Mouse (Mus musculus) intestine, embryonic 15.5 days (tissue): ENCODE data around the gene Stambpl1. TPM values are rescaled to one million over a fixed set of nuclear protein-coding genes. Genes with fewer than 3 reads are reported as not detected.

ENCODE experiments used
- ATAC-seq: fragments of 200-750 bp; cut with Nextera tagmentation; 2 replicates; pipeline ENCODE4 v1.8.0; 2017; ENCODE audit warnings: moderate TSS enrichment, moderate library complexity
- H3K27ac ChIP-seq: fragments of 300-500 bp; sonication (generic); 2 replicates; pipeline ENCODE4 v1.5.1; 2015; ENCODE audit warnings: mild to moderate bottlenecking, inconsistent platforms
- H3K27me3 ChIP-seq: fragments of 300-500 bp; sonication (generic); replicated peaks from 2 replicates; pipeline ENCODE4 v1.6.1; 2015; ENCODE audit warnings: inconsistent platforms
- H3K36me3 ChIP-seq: fragments of 300-500 bp; sonication (generic); 2 replicates; pipeline ENCODE4 v1.6.1; 2015; ENCODE audit warnings: inconsistent platforms
- H3K4me1 ChIP-seq: fragments of 300-500 bp; sonication (generic); replicated peaks from 2 replicates; pipeline ENCODE4 v1.6.1; 2015; ENCODE audit warnings: inconsistent platforms
- H3K4me2 ChIP-seq: fragments of 300-500 bp; sonication (generic); replicated peaks from 2 replicates; pipeline ENCODE4 v1.6.1; 2015; ENCODE audit warnings: mild to moderate bottlenecking, inconsistent platforms
- H3K4me3 ChIP-seq: fragments of 300-500 bp; sonication (generic); replicated peaks from 2 replicates; pipeline ENCODE4 v1.5.1; 2015; ENCODE audit warnings: inconsistent platforms
- H3K9ac ChIP-seq: fragments of 300-500 bp; sonication (generic); 2 replicates; pipeline ENCODE4 v1.6.1; 2015; ENCODE audit warnings: inconsistent platforms
- H3K9me3 ChIP-seq: fragments of 300-500 bp; sonication (generic); 2 replicates; pipeline ENCODE4 v1.6.1; 2016; ENCODE audit warnings: inconsistent platforms
- WGBS: fragments of 180-500 bp; shearing (Covaris S2); methylation state at CpG from one replicate; pipeline ENCODE4 v1.1.7; 2015; 5-methylcytosine and 5-hydroxymethylcytosine counted together
- polyA plus RNA-seq: library from polyadenylated mRNA; unstranded; fragments of >200 nt; fragmentation: Nextera tagmentation; extraction: Ambion mirVana; gene quantifications from 2 replicates; pipeline ENCODE4 v1.2.1, GENCODE M21; 2015

Gene Stambpl1
- polyA plus RNA-seq, 1 experiment from 2014 or later: 19.6 TPM

DNA sequence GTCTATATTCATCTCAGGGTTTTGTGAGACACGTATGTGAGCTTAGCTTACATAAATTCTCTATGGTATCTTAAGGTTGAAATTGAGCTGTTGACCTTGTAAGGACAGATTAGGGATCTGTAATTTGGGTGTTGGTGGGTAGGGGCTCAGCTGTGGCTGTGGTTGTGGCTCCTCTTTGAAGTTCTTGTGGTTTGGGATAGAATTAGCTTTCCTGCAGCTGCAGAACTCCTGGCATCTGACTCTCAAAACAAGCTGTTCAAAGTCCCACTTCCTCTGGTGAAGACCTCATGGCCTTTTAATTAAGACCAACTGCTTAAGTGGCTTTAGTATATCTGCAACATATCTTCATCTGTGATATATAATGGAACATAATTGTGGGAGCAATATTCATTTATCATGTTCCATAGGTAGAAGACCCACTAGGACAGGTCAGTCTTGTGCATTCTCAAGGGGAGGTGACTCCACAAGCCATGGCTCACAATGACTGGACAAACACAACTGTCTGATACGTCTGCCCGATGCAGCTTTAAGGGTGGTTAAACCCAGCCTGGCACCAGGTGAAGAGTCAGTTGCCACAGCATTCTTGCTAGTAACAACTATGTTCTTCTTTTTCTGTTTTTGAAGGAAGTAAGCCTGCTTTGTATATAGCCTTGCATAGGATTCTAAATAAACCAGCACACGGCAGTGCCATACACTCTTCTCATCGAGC is 27.4 kb downstream of the Stambpl1 start:
- Histone ChIP-seq H3K9me3 (no peaks in the 10 kb centered on the region), H3K9ac (no peak overlapping the region), H3K4me1 (no peaks in the 10 kb centered on the region), H3K4me2 (no peak overlapping the region), H3K27ac (no peak overlapping the region), H3K27me3 (no peaks in the 10 kb centered on the region), H3K4me3 (no peak overlapping the region), H3K36me3 (no peaks in the 10 kb centered on the region)
- 84% methylated on average over 5 of the region's 5 CpGs for WGBS
- ATAC-seq: no peak

DNA sequence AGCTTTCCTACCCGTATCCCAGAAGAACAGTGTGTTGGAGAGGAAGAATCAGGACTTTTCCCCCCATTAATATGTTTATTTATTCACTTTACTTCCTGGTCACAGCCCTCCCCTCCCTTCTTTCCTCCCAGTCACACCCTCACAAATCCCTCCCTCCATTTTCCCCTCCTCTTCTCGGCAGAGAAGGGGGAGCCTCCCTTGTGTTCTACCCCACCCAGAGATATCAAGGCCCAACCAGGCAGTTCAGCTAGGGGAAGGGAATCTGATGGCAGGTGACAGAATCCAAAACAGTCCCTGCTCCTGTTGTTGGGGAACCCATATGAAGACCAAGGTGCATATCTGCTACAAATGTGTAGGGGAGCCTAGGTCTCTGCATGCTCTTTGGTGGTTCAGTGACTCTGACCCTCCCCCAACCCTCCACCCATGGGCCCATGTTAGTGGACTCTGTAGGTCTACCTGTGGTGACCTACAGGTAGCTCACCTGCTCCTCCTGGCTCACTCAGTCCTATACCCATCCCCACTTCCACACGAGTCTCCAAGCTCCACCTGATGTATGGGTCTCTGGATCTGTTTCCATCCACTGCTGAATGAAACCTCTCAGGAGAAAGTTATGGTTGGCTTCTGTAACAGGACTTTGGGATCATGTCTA is 28.8 kb downstream of the Stambpl1 start:
- no peak overlapping the region for H3K4me2 ChIP-seq
- no peak overlapping the region for H3K9ac ChIP-seq
- no peak overlapping the region for H3K4me3 ChIP-seq
- no peak overlapping the region for H3K27ac ChIP-seq
- no peaks in the 10 kb centered on the region for H3K4me1 ChIP-seq
- 56% methylated on average over 3 of the region's 3 CpGs for WGBS
- peak; percentile 69; the same call in 1 of the 2 replicates for ATAC-seq
- no peaks in the 10 kb centered on the region for H3K36me3 ChIP-seq
- no peaks in the 10 kb centered on the region for H3K27me3 ChIP-seq
- no peaks in the 10 kb centered on the region for H3K9me3 ChIP-seq

DNA sequence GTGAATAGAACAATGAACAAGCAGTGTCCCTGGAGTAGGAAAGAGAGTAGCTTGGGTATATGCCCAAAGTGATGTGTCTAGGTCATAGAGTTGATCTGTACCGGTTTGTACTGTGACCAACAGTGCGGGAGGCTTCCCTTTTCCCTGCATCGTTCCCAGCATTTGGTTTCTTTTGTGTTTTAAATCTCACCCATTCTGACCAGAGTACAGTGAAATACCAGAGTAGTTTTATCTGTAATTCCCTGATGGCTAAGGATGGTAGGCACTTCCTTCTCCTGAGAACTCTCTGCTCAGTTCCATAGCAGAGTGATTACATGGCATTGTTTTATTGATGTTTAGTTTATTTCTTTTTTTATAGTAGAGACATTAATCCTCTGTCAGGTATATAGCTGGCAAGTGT is 30.8 kb downstream of the Stambpl1 start:
- no peak for ATAC-seq
- Histone ChIP-seq H3K4me1 (no peaks in the 10 kb centered on the region), H3K9me3 (no peaks in the 10 kb centered on the region), H3K27ac (no peak overlapping the region), H3K27me3 (no peaks in the 10 kb centered on the region), H3K4me3 (no peak overlapping the region), H3K36me3 (no peaks in the 10 kb centered on the region), H3K9ac (no peak overlapping the region), H3K4me2 (no peak overlapping the region)
- whole genome bisulfite sequencing: 87% methylated on average over 3 of the region's 3 CpGs

DNA sequence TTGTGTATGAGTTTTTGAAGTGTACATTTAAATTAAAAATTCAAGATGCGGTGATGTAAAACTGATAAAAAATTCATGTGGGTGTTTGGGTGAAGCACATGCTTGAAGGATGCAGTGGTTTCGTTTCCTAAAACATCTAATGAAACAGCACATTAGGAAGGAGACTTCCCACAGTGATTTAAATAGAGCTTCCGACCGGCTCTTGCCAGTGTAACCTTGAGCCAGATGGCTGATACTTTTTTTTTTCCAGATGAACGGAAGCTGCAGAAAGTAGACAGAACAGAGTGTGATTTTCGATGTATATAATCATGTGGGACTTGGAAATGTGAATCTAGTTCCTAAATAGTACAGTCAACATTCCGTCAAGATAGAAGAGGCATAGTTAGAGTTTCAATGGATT is 39.6 kb downstream of the Stambpl1 start:
- ATAC-seq: no peak
- no peak overlapping the region for H3K4me3 ChIP-seq
- no peaks in the 10 kb centered on the region for H3K9me3 ChIP-seq
- H3K4me1 ChIP-seq: no peaks in the 10 kb centered on the region
- H3K36me3 ChIP-seq: no peaks in the 10 kb centered on the region
- no peaks in the 10 kb centered on the region for H3K27me3 ChIP-seq
- no peak overlapping the region for H3K9ac ChIP-seq
- WGBS: 60% methylated on average over 7 of the region's 7 CpGs
- H3K4me2 ChIP-seq: no peak overlapping the region
- H3K27ac ChIP-seq: no peak overlapping the region

DNA sequence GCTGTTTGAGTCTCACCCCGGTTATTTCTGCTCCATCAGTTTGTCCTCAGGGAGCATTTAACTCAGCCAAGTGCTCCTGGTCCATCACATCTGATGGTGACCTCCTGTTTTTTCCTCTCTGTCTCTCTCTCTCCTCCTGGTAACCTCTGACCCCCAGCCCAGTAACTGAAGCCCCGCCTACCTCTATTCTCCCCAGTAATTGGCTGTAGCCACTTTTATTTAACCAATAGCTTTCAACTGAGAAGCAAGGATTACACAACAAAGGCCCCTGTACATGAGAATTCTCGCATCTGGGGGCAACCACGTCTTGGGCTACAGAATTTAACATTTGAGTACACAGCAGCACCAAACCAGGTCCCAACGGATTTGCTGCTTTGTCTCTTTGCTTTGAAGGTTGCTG is 40.3 kb downstream of the Stambpl1 start:
- WGBS: 74% methylated on average over 5 of the region's 5 CpGs
- Histone ChIP-seq H3K4me1 (no peaks in the 10 kb centered on the region), H3K36me3 (no peaks in the 10 kb centered on the region), H3K9me3 (no peaks in the 10 kb centered on the region), H3K9ac (no peak overlapping the region), H3K4me2 (no peak overlapping the region), H3K27me3 (no peaks in the 10 kb centered on the region), H3K27ac (no peak overlapping the region), H3K4me3 (no peak overlapping the region)
- no peak for ATAC-seq

DNA sequence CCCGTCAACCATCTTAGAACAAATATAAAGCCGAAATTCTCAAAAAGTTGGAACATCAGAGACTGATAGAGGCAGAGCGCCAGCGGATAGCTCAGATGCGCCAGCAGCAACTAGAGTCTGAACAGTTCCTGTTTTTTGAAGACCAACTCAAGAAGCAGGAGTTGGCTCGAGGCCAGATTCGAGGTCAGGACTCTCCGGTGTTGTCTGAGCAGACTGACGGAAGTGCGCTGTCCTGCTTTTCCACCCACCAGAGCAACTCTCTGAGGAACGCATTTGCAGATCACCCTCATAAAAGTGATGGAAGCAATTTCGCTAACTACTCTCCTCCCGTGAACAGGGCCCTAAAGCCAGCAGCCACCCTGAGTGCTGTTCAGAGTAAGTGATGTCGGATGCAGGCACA is 41.9 kb downstream of the Stambpl1 start:
- no peak overlapping the region for H3K4me2 ChIP-seq
- WGBS: 61% methylated on average over 14 of the region's 14 CpGs
- no peaks in the 10 kb centered on the region for H3K9me3 ChIP-seq
- H3K4me1 ChIP-seq: no peaks in the 10 kb centered on the region
- no peak overlapping the region for H3K4me3 ChIP-seq
- no peaks in the 10 kb centered on the region for H3K27me3 ChIP-seq
- ATAC-seq: no peak
- peaks cover 5% of the 10 kb centered on the region; the same call in 1 of the 2 replicates for H3K36me3 ChIP-seq
- no peak overlapping the region for H3K9ac ChIP-seq
- no peak overlapping the region for H3K27ac ChIP-seq

DNA sequence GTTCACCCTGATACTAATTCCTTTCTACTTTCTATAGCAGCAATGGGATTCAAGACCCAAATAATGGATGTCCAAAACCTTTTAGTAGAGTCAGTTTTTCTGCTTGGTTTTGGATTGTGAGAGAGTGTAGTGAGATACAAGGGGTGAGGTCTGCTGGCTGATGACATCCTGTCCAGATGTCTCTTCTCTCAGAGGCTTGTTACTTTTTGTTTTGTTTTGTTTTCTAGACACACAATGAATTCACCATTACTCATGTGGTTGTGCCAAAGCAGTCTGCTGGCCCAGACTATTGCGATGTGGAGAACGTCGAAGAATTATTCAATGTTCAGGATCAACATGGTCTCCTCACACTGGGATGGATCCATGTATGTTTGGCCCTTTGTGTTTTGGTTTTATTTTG is 44.0 kb downstream of the Stambpl1 start:
- Histone ChIP-seq H3K4me2 (no peak overlapping the region), H3K36me3 (peaks cover 12% of the 10 kb centered on the region; the same call in 1 of the 2 replicates), H3K9ac (no peak overlapping the region), H3K27ac (no peak overlapping the region), H3K4me1 (no peaks in the 10 kb centered on the region), H3K4me3 (no peak overlapping the region), H3K9me3 (no peaks in the 10 kb centered on the region), H3K27me3 (no peaks in the 10 kb centered on the region)
- WGBS: 76% methylated on average over 3 of the region's 3 CpGs
- ATAC-seq: no peak

DNA sequence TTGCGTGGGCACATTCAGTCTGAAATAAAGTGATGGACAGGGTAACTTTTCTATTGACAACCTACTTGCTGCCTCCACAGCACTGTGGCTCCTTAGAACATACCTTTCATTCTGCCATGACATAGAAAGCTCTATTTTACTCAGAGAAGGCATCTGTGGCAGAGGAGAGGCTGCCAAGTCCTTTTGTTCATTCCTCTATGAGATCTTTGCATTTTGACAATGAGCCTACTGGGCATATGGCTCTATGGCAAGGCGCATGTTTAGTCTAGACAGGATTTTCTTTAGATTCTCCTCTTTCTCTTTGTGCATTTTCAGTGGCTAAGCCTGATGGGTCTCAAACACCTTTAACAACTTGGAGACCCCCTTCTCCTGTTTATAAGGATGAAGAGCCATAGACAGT is 45.7 kb downstream of the Stambpl1 start:
- Histone ChIP-seq H3K4me2 (no peak overlapping the region), H3K9me3 (no peaks in the 10 kb centered on the region), H3K4me1 (no peaks in the 10 kb centered on the region), H3K4me3 (no peak overlapping the region), H3K9ac (no peak overlapping the region), H3K36me3 (peaks cover 15% of the 10 kb centered on the region), H3K27me3 (no peaks in the 10 kb centered on the region), H3K27ac (no peak overlapping the region)
- ATAC-seq: no peak
- 97% methylated on average over 2 of the region's 2 CpGs for WGBS

DNA sequence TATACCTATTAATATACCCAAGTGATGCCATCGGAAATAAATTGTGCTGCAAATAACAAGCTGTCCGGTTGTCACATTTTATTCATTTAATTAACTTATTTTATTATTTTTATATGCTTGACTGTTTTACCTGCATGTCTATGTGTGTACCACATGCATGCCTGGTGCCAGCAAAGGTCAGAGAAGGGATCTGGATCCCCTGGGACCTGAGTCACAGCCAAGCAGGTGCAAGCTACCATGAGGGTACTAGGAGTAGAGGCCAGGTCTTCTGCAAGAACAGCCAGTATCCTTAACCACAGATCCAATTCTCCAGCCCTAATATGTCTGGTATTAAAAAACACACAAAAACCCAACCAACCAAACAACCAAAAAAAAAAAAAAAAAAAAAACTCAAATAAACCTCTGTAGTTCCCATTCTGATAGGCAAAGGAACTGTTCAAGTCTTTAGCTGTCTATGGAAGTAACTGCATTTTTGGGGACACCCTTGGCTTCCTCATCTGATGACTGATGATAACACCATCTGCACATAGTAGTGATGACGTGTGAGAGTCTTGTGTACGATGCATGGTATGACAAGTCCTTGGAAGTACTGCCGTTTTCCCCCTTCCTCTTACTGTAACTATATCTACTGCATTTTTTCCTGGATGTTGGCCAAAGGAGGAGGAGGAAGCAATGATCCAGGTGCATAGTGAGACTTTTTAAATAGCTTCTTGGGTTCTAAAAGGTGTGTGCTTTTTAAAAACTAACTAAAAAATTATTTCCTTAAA is 48.4 kb downstream of the Stambpl1 start:
- Histone ChIP-seq H3K4me2 (no peak overlapping the region), H3K9me3 (no peaks in the 10 kb centered on the region), H3K9ac (no peak overlapping the region), H3K27me3 (no peaks in the 10 kb centered on the region), H3K4me3 (no peak overlapping the region), H3K4me1 (no peaks in the 10 kb centered on the region), H3K27ac (no peak overlapping the region), H3K36me3 (peaks cover 17% of the 10 kb centered on the region)
- 87% methylated on average over 5 of the region's 5 CpGs for WGBS
- no peak for ATAC-seq

DNA sequence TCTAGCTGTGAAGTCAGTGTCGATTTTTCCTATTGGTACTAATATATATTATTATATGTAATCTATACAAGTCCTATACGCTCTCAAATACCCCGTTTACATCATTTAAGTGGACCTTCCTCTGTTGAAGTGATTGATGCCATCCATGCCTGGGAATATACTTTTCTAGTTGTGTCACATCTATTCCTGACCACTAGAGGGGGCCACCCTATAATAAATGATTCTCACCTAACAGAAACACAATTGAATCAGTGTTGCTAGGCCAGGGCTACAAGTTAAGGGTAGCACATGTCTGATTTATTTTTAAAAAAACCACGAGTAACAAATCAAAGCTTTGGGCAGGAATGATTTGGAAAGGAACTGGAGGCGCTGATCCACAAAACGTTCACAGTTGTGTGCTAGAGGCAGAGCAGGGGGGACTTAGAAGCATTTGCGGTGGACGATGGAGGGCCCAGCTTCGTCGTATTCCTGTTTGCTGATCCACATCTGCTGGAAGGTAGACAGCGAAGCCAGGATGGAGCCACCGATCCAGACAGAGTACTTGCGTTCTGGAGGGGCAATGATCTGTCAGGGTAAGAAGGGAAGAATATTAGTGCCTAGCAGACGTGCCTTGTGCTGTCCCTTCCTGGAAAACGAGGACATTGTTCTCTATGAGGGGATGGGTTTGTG is 49.4 kb downstream of the Stambpl1 start:
- no peak overlapping the region for H3K27ac ChIP-seq
- H3K9me3 ChIP-seq: no peaks in the 10 kb centered on the region
- H3K36me3 ChIP-seq: peaks cover 17% of the 10 kb centered on the region
- 65% methylated on average over 15 of the region's 15 CpGs for WGBS
- no peak for ATAC-seq
- no peaks in the 10 kb centered on the region for H3K4me1 ChIP-seq
- H3K27me3 ChIP-seq: no peaks in the 10 kb centered on the region
- no peak overlapping the region for H3K9ac ChIP-seq
- H3K4me3 ChIP-seq: no peak overlapping the region
- H3K4me2 ChIP-seq: no peak overlapping the region

DNA sequence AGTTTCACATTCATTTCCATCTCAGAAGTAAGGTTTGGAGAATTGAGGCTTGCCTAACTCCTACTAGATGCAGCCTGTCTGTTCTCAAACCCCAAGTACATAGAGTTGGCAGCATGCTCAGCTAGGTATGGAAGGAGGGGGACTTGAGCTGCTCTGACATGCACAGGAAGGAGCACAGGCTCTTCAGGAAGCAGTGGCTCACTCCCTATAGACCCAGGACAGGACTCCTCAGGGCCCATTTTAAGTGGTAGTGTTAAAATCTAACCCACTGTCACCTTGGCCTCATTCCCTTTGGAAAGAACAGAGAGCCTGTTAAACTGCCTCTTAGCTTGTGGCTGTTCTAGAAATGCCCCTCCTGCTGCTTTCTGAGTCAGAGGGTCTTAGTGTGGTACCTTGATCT is 50.9 kb downstream of the Stambpl1 start:
- no peak overlapping the region for H3K4me2 ChIP-seq
- peaks cover 17% of the 10 kb centered on the region for H3K36me3 ChIP-seq
- no peaks in the 10 kb centered on the region for H3K9me3 ChIP-seq
- H3K27me3 ChIP-seq: no peaks in the 10 kb centered on the region
- H3K4me3 ChIP-seq: no peak overlapping the region
- no peaks in the 10 kb centered on the region for H3K4me1 ChIP-seq
- H3K9ac ChIP-seq: no peak overlapping the region
- ATAC-seq: no peak
- no peak overlapping the region for H3K27ac ChIP-seq

DNA sequence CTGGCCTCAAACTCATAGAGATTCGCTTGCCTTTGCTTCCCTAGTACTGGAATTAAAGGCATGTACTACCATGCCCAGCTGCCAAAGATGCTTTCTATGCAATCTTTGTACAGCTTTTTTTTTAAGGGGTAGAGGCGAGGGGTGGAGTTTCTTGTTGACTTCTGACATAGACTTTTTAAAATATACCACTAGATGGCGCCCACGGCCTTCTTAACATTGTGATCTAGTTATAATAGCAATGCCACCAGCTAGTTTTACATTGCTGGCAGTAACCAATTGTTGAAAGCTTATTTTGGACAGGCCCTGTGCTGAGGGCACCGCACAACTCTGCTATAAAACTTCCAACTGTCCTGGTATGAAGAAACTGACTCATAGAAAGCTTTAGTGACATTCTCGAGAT is 52.0 kb downstream of the Stambpl1 start:
- no peak overlapping the region for H3K4me2 ChIP-seq
- ATAC-seq: peak; percentile 61
- 15% methylated on average over 6 of the region's 6 CpGs for WGBS
- no peaks in the 10 kb centered on the region for H3K9me3 ChIP-seq
- H3K27ac ChIP-seq: no peak overlapping the region
- H3K4me1 ChIP-seq: no peaks in the 10 kb centered on the region
- peaks cover 11% of the 10 kb centered on the region; the same call in 1 of the 2 replicates for H3K36me3 ChIP-seq
- no peaks in the 10 kb centered on the region for H3K27me3 ChIP-seq
- no peak overlapping the region for H3K9ac ChIP-seq
- no peak overlapping the region for H3K4me3 ChIP-seq
